Mouse (Mus musculus): ENCODE measurements at regions not wholly inside any gene's neighbourhood (a gene's known extent, or its start where the extent isn't known, plus 50 kb on each side); places are given as distances from the start of the nearest gene placed in this dataset.

- TF ChIP-seq CTCF (IDR thresholded peaks at IDR 0.05; ENCODE audit: borderline replicate concordance, extremely low read depth, insufficient read depth, insufficient read length) (no peak), POLR2A (IDR thresholded peaks at IDR 0.05; ENCODE audit: borderline replicate concordance, extremely low read depth, insufficient read depth, insufficient read length, poor library complexity, severe bottlenecking) (no peak)
Observed at GRCm38 (mm10) chr14:120675752-120676151, 197.5 kb downstream of the Rap2a start.

Measured in brain, embryonic 14.5 days (tissue).